Mouse (Mus musculus): ENCODE data around the gene Numbl. TPM values are rescaled to one million over a fixed set of nuclear protein-coding genes. Genes with fewer than 3 reads are reported as not detected.
A peak's percentile ranks its signal among the peaks of the same experiment; 100 is the strongest.

Gene Numbl
- total RNA-seq, 1 experiment = 14.1 TPM

DNA sequence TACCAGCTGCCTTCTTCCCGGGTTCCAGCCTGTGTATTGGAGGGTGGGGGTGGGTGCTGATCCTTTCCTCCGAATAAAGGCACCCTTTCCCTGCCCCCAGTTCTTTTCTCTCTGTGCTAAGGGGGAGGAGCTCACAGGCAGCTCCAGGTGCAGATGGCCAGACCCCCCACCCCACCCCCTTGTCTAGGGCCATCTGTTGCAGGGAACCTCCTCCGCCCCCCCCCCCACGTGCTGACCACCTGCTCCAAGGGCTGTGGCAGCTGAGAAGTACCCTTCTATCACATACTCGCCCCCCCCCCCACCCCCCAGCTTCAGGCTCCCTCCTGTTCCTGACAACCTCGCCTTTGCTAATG is 405 bp upstream of the Numbl start:
- Histone ChIP-seq H3K4me1 (ENCODE audit: control insufficient read depth in 2 of 2, insufficient read depth in 2 of 2, low read length in 2 of 2, poor library complexity in 1 of 2) (peaks cover 2 to 8% of the 10 kb centered on the region in 2 experiments; a peak in 2 of 4 replicates), H3K36me3 (ENCODE audit: control insufficient read depth, insufficient read depth, low read length, poor library complexity, severe bottlenecking) (peaks cover 4% of the 10 kb centered on the region; the same call in 1 of the 2 replicates), H3K4me3 (ENCODE audit: insufficient read depth in 1 of 2, low read depth in 1 of 2, low read length in 2 of 2, poor library complexity in 1 of 2, severe bottlenecking in 1 of 2) (peak overlapping the region; percentile 50 to 84; a peak in 2 of 4 replicates), H3K27ac (ENCODE audit: insufficient read depth, low read depth, low read length, poor library complexity, severe bottlenecking) (peak overlapping the region; percentile 8), H3K9me3 (ENCODE audit: control insufficient read depth, insufficient read depth, low read depth, low read length) (no peaks in the 10 kb centered on the region), H3K9ac (ENCODE audit: insufficient read depth, low read depth, low read length, poor library complexity, severe bottlenecking) (peak overlapping the region; percentile 9; the same call in 1 of the 2 replicates)
- DNase-seq (ENCODE audit: low read depth, low spot score) = no peak
- TF ChIP-seq CHD2 (IDR thresholded peaks at IDR 0.05; ENCODE audit: low read depth, low read length) (no peak), ZNF384 (IDR thresholded peaks at IDR 0.05; ENCODE audit: low read depth, low read length) (no peak), ZC3H11A (IDR thresholded peaks at IDR 0.05; ENCODE audit: borderline replicate concordance, low read depth, low read length) (no peak), HCFC1 (IDR thresholded peaks at IDR 0.05; ENCODE audit: borderline replicate concordance, insufficient read depth, low read length) (no peak), MAFK (IDR thresholded peaks at IDR 0.05; ENCODE audit: insufficient read depth, low read depth, low read length) (no peak)
- in situ Hi-C loops (cut with MboI; ENCODE audit: low sequenced_read_pairs in 2 of 2, unreplicated experiment in 2 of 2) = no loop called here

- in situ Hi-C loops (cut with MboI; ENCODE audit: low sequenced_read_pairs in 2 of 2, unreplicated experiment in 2 of 2) = no loop called here
- Histone ChIP-seq H3K9me3 (ENCODE audit: control insufficient read depth, insufficient read depth, low read depth, low read length) (no peaks in the 10 kb centered on the region), H3K4me3 (ENCODE audit: insufficient read depth in 1 of 2, low read depth in 1 of 2, low read length in 2 of 2, poor library complexity in 1 of 2, severe bottlenecking in 1 of 2) (peak overlapping the region; percentile 84 to 90), H3K36me3 (ENCODE audit: control insufficient read depth, insufficient read depth, low read length, poor library complexity, severe bottlenecking) (peaks cover 4% of the 10 kb centered on the region; the same call in 1 of the 2 replicates), H3K27ac (ENCODE audit: insufficient read depth, low read depth, low read length, poor library complexity, severe bottlenecking) (no peak overlapping the region), H3K4me1 (ENCODE audit: control insufficient read depth in 2 of 2, insufficient read depth in 2 of 2, low read length in 2 of 2, poor library complexity in 1 of 2) (peaks cover 2 to 9% of the 10 kb centered on the region in 2 experiments; a peak in 2 of 4 replicates), H3K9ac (ENCODE audit: insufficient read depth, low read depth, low read length, poor library complexity, severe bottlenecking) (peak overlapping the region; percentile 80)
- DNase-seq (ENCODE audit: low read depth, low spot score) = no peak
- TF ChIP-seq MAFK (IDR thresholded peaks at IDR 0.05; ENCODE audit: insufficient read depth, low read depth, low read length) (no peak), HCFC1 (IDR thresholded peaks at IDR 0.05; ENCODE audit: borderline replicate concordance, insufficient read depth, low read length) (no peak), CHD2 (IDR thresholded peaks at IDR 0.05; ENCODE audit: low read depth, low read length) (no peak), ZC3H11A (IDR thresholded peaks at IDR 0.05; ENCODE audit: borderline replicate concordance, low read depth, low read length) (no peak), ZNF384 (IDR thresholded peaks at IDR 0.05; ENCODE audit: low read depth, low read length) (no peak)
Measured at GRCm38 (mm10) chr7:27259271-27259721, 1.1 kb downstream of the Numbl start.

- H3K4me3 ChIP-seq (ENCODE audit: insufficient read depth in 1 of 2, low read depth in 1 of 2, low read length in 2 of 2, poor library complexity in 1 of 2, severe bottlenecking in 1 of 2) = peak overlapping the region; percentile 84 to 90
- no peaks in the 10 kb centered on the region for H3K9me3 ChIP-seq (ENCODE audit: control insufficient read depth, insufficient read depth, low read depth, low read length)
- H3K36me3 ChIP-seq (ENCODE audit: control insufficient read depth, insufficient read depth, low read length, poor library complexity, severe bottlenecking) = peaks cover 4% of the 10 kb centered on the region; the same call in 1 of the 2 replicates
- TF ChIP-seq HCFC1 (IDR thresholded peaks at IDR 0.05; ENCODE audit: borderline replicate concordance, insufficient read depth, low read length) = no peak
- no peak for TF ChIP-seq CHD2 (IDR thresholded peaks at IDR 0.05; ENCODE audit: low read depth, low read length)
- TF ChIP-seq MAFK (IDR thresholded peaks at IDR 0.05; ENCODE audit: insufficient read depth, low read depth, low read length) = no peak
- no peak for TF ChIP-seq ZC3H11A (IDR thresholded peaks at IDR 0.05; ENCODE audit: borderline replicate concordance, low read depth, low read length)
- TF ChIP-seq ZNF384 (IDR thresholded peaks at IDR 0.05; ENCODE audit: low read depth, low read length) = no peak
- H3K27ac ChIP-seq (ENCODE audit: insufficient read depth, low read depth, low read length, poor library complexity, severe bottlenecking) = no peak overlapping the region; the same call in 1 of the 2 replicates
- H3K4me1 ChIP-seq (ENCODE audit: control insufficient read depth in 2 of 2, insufficient read depth in 2 of 2, low read length in 2 of 2, poor library complexity in 1 of 2) = peaks cover 2 to 11% of the 10 kb centered on the region in 2 experiments; a peak in 2 of 4 replicates
- DNase-seq (ENCODE audit: low read depth, low spot score) = no peak
- peak overlapping the region; percentile 21 for H3K9ac ChIP-seq (ENCODE audit: insufficient read depth, low read depth, low read length, poor library complexity, severe bottlenecking)
- in situ Hi-C loops (cut with MboI; ENCODE audit: low sequenced_read_pairs in 2 of 2, unreplicated experiment in 2 of 2) = no loop called here
Measured at GRCm38 (mm10) chr7:27259771-27260170, 1.5 kb downstream of the Numbl start.

- Histone ChIP-seq H3K27ac (ENCODE audit: insufficient read depth, low read depth, low read length, poor library complexity, severe bottlenecking) (no peak overlapping the region), H3K36me3 (ENCODE audit: control insufficient read depth, insufficient read depth, low read length, poor library complexity, severe bottlenecking) (peaks cover 4% of the 10 kb centered on the region; the same call in 1 of the 2 replicates), H3K9me3 (ENCODE audit: control insufficient read depth, insufficient read depth, low read depth, low read length) (no peaks in the 10 kb centered on the region), H3K4me1 (ENCODE audit: control insufficient read depth in 2 of 2, insufficient read depth in 2 of 2, low read length in 2 of 2, poor library complexity in 1 of 2) (peaks cover 2 to 13% of the 10 kb centered on the region in 2 experiments; a peak in 2 of 4 replicates), H3K9ac (ENCODE audit: insufficient read depth, low read depth, low read length, poor library complexity, severe bottlenecking) (no peak overlapping the region), H3K4me3 (ENCODE audit: insufficient read depth in 1 of 2, low read depth in 1 of 2, low read length in 2 of 2, poor library complexity in 1 of 2, severe bottlenecking in 1 of 2) (no peak overlapping the region)
- in situ Hi-C loops (cut with MboI; ENCODE audit: low sequenced_read_pairs in 2 of 2, unreplicated experiment in 2 of 2) = no loop called here
- TF ChIP-seq HCFC1 (IDR thresholded peaks at IDR 0.05; ENCODE audit: borderline replicate concordance, insufficient read depth, low read length) = no peak
- TF ChIP-seq ZNF384 (IDR thresholded peaks at IDR 0.05; ENCODE audit: low read depth, low read length) = no peak
- no peak for TF ChIP-seq MAFK (IDR thresholded peaks at IDR 0.05; ENCODE audit: insufficient read depth, low read depth, low read length)
- TF ChIP-seq ZC3H11A (IDR thresholded peaks at IDR 0.05; ENCODE audit: borderline replicate concordance, low read depth, low read length) = no peak
- no peak for TF ChIP-seq CHD2 (IDR thresholded peaks at IDR 0.05; ENCODE audit: low read depth, low read length)
- DNase-seq (ENCODE audit: low read depth, low spot score) = no peak
Measured at GRCm38 (mm10) chr7:27260856-27261255, 2.6 kb downstream of the Numbl start.
